Mouse (Mus musculus) olfactory bulb, adult 2 months (tissue): Measurements from ENCODE around the gene Slco4a1.

ENCODE experiments used
- CTCF ChIP-seq: fragments of 200-500 bp; IDR thresholded peaks from 2 replicates; pipeline ENCODE4 v1.5.1; 2012; ENCODE audit warnings: low read depth, mild to moderate bottlenecking, low read length, moderate library complexity; ENCODE audit not compliant: insufficient read depth
- POLR2A ChIP-seq: fragments of 200-500 bp; IDR thresholded peaks from 2 replicates; pipeline ENCODE4 v1.6.1; 2012; ENCODE audit warnings: mild to moderate bottlenecking, low read depth, low read length, moderate library complexity; ENCODE audit not compliant: insufficient read depth

- TF ChIP-seq CTCF (no peak), POLR2A (no peak)
Observed at GRCm38 (mm10) chr2:180508455-180509115, 52.5 kb downstream of the Slco4a1 start.
